Mouse (Mus musculus) cortical plate, adult 2 months (tissue): ENCODE results near the gene Pkd1l3. TPM values are rescaled to one million over a fixed set of nuclear protein-coding genes. Genes with fewer than 3 reads are reported as not detected.
A peak's percentile ranks its signal among the peaks of the same experiment; 100 is the strongest.

ENCODE experiments used
- H3K27ac ChIP-seq: fragments of 200-500 bp; 2 replicates; pipeline ENCODE4 v1.5.1; 2012; ENCODE audit warnings: low read length, control low read depth, inconsistent platforms; ENCODE audit not compliant: insufficient read depth
- H3K4me1 ChIP-seq: fragments of 200-500 bp; 2 replicates; pipeline ENCODE4 v1.6.1; 2011; ENCODE audit warnings: low read length; ENCODE audit not compliant: control insufficient read depth, insufficient read depth
- H3K4me3 ChIP-seq: fragments of 200-500 bp; 2 replicates; pipeline ENCODE4 v1.5.1; 2011; ENCODE audit warnings: mild to moderate bottlenecking, low read length, control low read depth; ENCODE audit not compliant: insufficient read depth
- CTCF ChIP-seq: fragments of 200-500 bp; IDR thresholded peaks from 2 replicates; pipeline ENCODE4 v1.5.1; 2011; ENCODE audit warnings: mild to moderate bottlenecking, control low read depth, low read length; ENCODE audit not compliant: insufficient read depth; ENCODE audit errors: extremely low read depth
- POLR2A ChIP-seq: fragments of 200-500 bp; IDR thresholded peaks from 2 replicates; pipeline ENCODE4 v1.6.1; 2011; ENCODE audit warnings: mild to moderate bottlenecking, low read length, control low read depth; ENCODE audit not compliant: insufficient read depth; ENCODE audit errors: extremely low read depth
- polyA plus RNA-seq: library from polyadenylated mRNA; depleted of rRNA; stranded (reverse); fragments of >200 nt; gene quantifications from 2 replicates; pipeline ENCODE4 v1.2.3, GENCODE M21; 2012

The Pkd1l3 gene
- polyA plus RNA-seq, 1 experiment = 0.79 TPM

DNA sequence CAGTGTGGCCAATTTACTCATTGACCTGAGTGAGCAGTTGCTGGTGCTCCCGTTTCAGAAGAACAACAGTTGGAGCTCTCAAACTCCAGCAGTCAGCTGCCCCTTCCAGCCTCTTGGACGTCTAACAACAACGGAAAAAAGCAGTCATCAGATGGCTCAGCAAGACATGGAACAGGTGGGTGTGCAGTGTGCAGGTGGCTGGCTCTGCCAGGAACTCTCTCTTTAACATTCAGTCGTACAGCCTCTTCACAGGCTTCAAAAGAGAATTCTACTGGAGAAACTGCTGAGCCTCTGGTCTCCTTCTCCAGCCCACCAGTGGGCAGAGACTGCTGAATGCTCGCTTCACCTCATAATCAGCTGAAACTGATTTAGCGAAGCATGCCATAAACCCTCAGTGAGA, 14.3 kb downstream of the Pkd1l3 start:
- 0 out of 2 replicates have a peak overlapping the region, but pooled peaks have one; percentile 12 for H3K27ac ChIP-seq
- peaks cover 3% of the 10 kb centered on the region; the same call in 1 of the 2 replicates for H3K4me1 ChIP-seq
- TF ChIP-seq CTCF = no peak
- TF ChIP-seq POLR2A = no peak
- H3K4me3 ChIP-seq = no peak overlapping the region

DNA sequence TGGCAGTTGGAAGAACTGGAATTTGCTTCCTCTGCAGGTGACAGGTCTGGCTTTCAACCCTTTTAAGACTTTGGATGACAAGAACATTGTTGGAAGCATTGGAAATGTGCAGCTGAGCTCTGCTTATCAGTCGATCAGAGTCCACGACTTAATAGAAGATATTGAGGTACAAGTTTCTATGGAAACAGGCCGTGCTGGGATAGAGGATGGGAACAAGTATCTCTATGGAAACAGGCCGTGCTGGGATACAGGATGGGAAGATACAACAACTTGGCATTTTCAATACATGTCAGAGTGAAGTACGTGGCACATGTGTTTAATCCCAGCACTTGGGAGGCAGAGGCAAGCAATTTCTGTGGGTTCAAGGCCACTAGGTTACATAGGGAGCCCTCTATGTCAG, 18.2 kb downstream of the Pkd1l3 start:
- no peak for TF ChIP-seq CTCF
- TF ChIP-seq POLR2A = no peak
- Histone ChIP-seq H3K4me3 (no peak overlapping the region), H3K27ac (no peak overlapping the region), H3K4me1 (peaks cover 3% of the 10 kb centered on the region; the same call in 1 of the 2 replicates)

DNA sequence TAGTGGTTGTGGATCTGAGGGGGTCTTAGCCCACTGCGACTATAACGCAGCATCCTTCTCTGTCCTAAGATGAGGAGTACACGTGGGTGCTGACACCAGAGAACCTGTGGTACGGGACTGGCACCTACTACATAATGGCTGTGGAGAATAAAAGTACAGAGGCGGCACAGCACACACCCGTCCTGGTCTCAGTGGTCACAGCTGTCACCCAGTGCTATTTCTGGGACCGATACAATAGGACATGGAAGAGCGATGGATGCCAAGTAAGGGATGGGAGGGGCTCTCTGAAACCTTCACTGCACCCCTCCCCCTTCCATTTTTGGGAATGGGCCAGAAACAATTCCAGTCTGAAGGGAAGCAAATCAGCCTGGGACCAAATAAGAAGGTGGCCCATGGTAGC, 20.8 kb downstream of the Pkd1l3 start:
- H3K4me1 ChIP-seq = no peaks in the 10 kb centered on the region
- no peak overlapping the region for H3K4me3 ChIP-seq
- TF ChIP-seq POLR2A (no peak), CTCF (no peak)
- H3K27ac ChIP-seq = no peak overlapping the region

DNA sequence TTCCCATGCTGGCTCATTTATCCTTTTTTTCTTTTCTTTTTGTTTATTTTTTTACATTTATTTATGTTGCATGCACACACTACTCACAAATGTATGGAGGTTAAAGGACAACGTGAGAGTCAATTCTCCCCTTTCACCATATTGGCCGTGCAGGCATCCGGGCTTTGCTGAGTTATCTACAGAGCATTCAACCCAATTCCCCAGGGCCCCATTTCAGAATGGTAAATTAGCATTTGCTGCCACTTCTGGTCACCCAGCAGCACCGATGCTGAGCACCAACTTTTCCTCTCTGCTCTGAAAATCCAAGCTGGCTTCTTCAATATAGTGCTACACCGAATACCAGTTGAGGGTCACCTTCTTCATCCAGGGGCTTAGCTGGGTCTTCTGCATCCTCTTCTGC, 24.5 kb downstream of the Pkd1l3 start:
- H3K4me3 ChIP-seq = no peak overlapping the region
- H3K4me1 ChIP-seq = no peaks in the 10 kb centered on the region
- TF ChIP-seq POLR2A (no peak), CTCF (no peak)
- no peak overlapping the region for H3K27ac ChIP-seq

DNA sequence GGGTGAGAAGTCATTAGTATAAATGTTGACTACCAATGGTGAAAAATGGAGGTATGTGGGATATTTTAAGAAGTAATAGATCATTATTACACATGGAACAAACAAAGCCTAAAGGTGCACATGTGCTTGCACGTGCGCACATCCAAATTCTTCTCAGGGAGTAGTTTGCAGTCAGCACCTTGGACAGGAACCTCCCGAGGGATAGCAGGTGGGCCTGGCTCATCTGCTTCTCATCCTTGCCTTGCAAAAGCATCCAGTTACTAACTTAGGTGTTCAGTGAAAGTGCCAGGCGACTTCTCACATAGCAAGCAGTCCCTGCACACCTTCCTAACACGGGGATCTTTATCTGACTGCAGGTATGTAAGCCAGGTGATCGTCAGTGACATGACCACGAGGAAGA, 26.1 kb downstream of the Pkd1l3 start:
- Histone ChIP-seq H3K27ac (no peak overlapping the region), H3K4me1 (no peaks in the 10 kb centered on the region), H3K4me3 (no peak overlapping the region)
- TF ChIP-seq POLR2A = no peak
- TF ChIP-seq CTCF = no peak

DNA sequence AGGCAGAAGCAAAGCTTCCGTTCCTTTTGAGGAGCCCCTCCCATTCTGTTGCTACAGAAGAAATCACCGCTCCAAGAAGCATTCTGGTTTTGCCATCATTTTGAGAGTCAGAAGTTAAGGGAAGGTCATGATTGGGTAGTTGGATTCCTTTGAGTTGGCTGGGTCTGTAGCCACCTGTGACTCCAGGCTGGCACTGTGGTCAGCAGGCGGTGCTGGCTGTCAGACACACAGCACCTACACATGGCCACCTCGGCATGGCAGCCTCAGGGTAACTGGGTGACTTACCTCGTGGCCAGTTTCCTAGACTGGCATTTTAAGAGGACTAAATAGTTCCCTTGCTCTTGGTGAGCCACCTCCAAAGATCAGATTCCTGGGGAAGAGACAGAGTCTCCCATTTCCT, 26.9 kb downstream of the Pkd1l3 start:
- TF ChIP-seq POLR2A (no peak), CTCF (no peak)
- no peak overlapping the region for H3K4me3 ChIP-seq

DNA sequence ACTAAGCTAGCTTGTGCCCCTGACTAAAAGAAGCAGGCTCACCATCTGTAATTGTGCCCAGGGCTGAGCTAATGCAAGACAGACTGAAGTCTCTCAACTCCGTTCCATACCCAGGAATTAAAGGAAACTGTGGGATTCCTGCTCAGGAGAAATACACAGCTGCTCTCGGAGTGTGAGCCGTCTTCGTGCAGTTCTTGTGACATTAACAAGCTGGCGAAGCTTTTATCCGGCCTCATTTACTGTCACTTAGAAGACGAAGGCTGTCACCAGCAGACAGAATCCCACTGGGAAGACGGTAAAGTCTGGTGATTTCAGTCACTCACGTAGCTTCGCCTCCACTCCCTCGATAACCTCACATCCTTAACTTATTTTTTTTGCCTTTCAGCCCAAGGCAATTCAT, 33.0 kb downstream of the Pkd1l3 start:
- H3K4me1 ChIP-seq = no peaks in the 10 kb centered on the region
- H3K27ac ChIP-seq = no peak overlapping the region
- H3K4me3 ChIP-seq = no peak overlapping the region
- TF ChIP-seq POLR2A = no peak

More for the DNA sequence above, 26.9 kb downstream of the Pkd1l3 start:
- Histone ChIP-seq H3K4me1 (no peaks in the 10 kb centered on the region), H3K27ac (no peak overlapping the region)

DNA sequence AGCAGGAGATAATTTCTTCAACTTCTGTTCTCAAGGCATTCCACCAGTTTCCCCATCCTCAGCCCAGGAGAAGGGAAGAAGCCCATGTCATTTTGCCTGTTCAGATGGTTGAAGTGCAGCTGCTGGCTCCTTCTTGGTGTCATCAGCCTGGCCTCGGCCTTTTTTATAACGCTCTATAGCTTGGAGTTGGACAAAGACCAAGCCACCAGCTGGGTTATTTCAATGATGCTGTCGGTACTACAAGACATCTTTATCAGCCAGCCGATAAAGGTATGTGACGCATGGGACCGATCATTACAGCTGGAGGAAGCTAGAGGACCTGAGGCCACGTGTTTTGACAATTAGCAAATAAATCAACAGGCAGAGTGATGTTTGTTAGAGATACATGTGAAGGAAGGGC, 34.2 kb downstream of the Pkd1l3 start:
- Histone ChIP-seq H3K27ac (no peak overlapping the region), H3K4me1 (no peaks in the 10 kb centered on the region), H3K4me3 (no peak overlapping the region)
- TF ChIP-seq CTCF (no peak), POLR2A (no peak)

DNA sequence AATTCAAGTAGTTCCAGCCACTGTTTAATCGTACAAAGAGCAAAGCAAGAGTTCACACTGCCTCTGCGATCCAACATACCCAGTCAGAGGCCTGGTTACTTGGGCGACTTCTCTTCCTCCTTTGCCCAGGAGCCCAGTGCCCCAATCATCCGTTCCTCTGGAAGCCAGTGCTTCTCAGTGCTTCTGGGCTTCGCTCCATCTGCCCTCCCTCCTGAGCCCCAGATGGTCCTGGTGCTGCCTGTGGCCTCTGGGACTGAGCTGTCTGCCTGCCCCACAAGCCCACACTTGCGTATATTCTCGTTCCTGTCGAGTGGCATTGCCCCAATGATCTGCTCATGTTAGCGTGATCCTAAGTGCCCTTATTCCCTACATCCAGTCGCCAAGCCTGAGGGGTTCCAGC, 36.5 kb downstream of the Pkd1l3 start:
- no peak overlapping the region for H3K4me3 ChIP-seq
- H3K27ac ChIP-seq = no peak overlapping the region
- no peaks in the 10 kb centered on the region for H3K4me1 ChIP-seq
- TF ChIP-seq POLR2A (no peak), CTCF (no peak)

DNA sequence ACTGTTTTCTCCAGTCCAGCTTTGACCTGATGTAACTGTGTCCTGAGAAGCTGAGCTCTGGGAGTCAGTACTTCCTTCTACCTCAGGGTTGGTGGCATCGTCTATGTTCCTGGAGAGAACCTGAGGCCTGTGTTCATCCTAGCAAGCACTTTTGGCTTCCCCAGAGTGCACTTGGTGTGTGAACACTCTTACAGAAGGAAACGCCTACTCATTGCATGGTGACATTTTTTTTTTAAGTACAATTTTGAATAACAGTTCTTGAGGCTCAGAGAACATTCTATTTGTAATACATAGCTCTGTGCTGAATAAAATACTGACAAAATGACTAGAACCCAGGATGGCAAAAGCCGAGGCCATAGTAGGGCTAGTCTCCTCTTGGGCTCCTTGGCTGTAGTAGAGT, 42.5 kb downstream of the Pkd1l3 start:
- Histone ChIP-seq H3K27ac (no peak overlapping the region), H3K4me3 (no peak overlapping the region), H3K4me1 (peaks cover 3% of the 10 kb centered on the region; the same call in 1 of the 2 replicates)
- no peak for TF ChIP-seq POLR2A
- TF ChIP-seq CTCF = no peak

DNA sequence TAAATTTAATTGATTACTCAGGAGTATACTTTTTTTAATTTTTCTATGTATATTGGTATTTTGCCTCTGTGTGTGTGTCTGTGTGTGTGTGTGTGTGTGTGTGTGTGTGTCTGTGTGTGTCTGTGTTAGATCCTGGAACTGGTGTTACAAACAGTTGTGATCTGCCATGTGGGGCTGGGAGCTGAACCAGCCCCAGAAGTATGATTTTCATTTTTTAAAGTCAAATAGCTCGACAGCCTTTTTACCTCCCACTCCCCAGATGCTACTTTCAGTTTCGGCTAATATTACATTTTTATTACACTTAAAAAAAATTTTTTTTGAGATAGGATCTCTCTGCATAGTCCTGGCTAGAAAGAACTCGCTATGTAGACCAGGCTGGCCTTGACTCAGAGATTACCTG, 48.0 kb downstream of the Pkd1l3 start:
- Histone ChIP-seq H3K27ac (no peak overlapping the region), H3K4me1 (no peaks in the 10 kb centered on the region), H3K4me3 (no peak overlapping the region)
- TF ChIP-seq POLR2A (no peak), CTCF (no peak)

DNA sequence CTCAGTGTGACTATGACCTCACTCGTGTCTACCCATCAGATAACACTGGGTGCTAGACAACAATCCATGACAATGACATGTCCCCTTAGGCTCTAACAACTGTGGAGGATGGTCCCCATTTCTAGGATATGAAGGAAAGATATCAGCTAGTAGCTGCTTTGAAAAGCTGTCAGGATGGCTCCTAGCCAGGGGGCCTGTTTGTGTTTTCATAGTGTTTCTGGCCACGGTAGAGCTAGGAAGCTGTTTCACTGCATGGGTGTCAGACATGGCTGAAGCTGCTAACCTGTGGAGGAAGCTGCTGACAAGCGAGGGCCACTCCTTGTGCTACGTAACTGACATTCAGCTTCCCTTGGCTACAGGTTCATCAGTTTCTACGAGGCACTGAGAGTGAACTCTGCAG, 52.3 kb downstream of the Pkd1l3 start:
- Histone ChIP-seq H3K4me3 (no peak overlapping the region), H3K4me1 (no peaks in the 10 kb centered on the region), H3K27ac (no peak overlapping the region)
- TF ChIP-seq CTCF (no peak), POLR2A (no peak)
